Mouse (Mus musculus) CD4-positive, CD25-positive, alpha-beta regulatory T cell, adult 2 months (primary cell): ENCODE measurements around the gene Polr2m.

Experiments
- DNase-seq: peaks from one replicate; pipeline ENCODE4 v3.0.0-alpha.2; 2012; ENCODE audit warnings: low read depth, low spot score

Polr2m gene

GRCm38 (mm10) chr9:71485475-71486094, at the start of gene Polr2m:
TSS of gene Polr2m (minus strand) at chr9:71485935.
- peak; percentile 95 for DNase-seq

GRCm38 (mm10) chr9:71535036-71535435, 49.3 kb upstream of the Polr2m start:
- no peak for DNase-seq

- DNase-seq: peak; percentile 7
Measured at GRCm38 (mm10) chr9:71529960-71530359, 44.2 kb upstream of the Polr2m start.

- DNase-seq: no peak
Measured at GRCm38 (mm10) chr9:71527438-71527837, 41.7 kb upstream of the Polr2m start.

GRCm38 (mm10) chr9:71523901-71524300, 38.2 kb upstream of the Polr2m start:
- no peak for DNase-seq

GRCm38 (mm10) chr9:71519836-71520235, 34.1 kb upstream of the Polr2m start:
- no peak for DNase-seq

GRCm38 (mm10) chr9:71517487-71517886, 31.8 kb upstream of the Polr2m start:
- no peak for DNase-seq

GRCm38 (mm10) chr9:71515862-71516261, 30.1 kb upstream of the Polr2m start:
- DNase-seq: no peak

- DNase-seq: no peak
Measured at GRCm38 (mm10) chr9:71513566-71513965, 27.8 kb upstream of the Polr2m start.

GRCm38 (mm10) chr9:71512899-71513298, 27.2 kb upstream of the Polr2m start:
- DNase-seq: no peak

- DNase-seq: no peak
Measured at GRCm38 (mm10) chr9:71498391-71499182, 12.9 kb upstream of the Polr2m start.

GRCm38 (mm10) chr9:71496637-71497036, 10.9 kb upstream of the Polr2m start:
- no peak for DNase-seq

GRCm38 (mm10) chr9:71493771-71494170, 8.0 kb upstream of the Polr2m start:
- DNase-seq: no peak

- no peak for DNase-seq
Measured at GRCm38 (mm10) chr9:71492296-71493025, 6.7 kb upstream of the Polr2m start.

GRCm38 (mm10) chr9:71490076-71490475, 4.3 kb upstream of the Polr2m start:
- DNase-seq: no peak

- DNase-seq: no peak
Measured at GRCm38 (mm10) chr9:71486127-71486526, 392 bp upstream of the Polr2m start.

- no peak for DNase-seq
Measured at GRCm38 (mm10) chr9:71484871-71485474, 762 bp downstream of the Polr2m start.

GRCm38 (mm10) chr9:71483872-71484271, 1.9 kb downstream of the Polr2m start:
- DNase-seq: peak; percentile 48

GRCm38 (mm10) chr9:71480305-71480704, 5.4 kb downstream of the Polr2m start:
- DNase-seq: no peak

GRCm38 (mm10) chr9:71479413-71479812, 6.3 kb downstream of the Polr2m start:
- DNase-seq: no peak

GRCm38 (mm10) chr9:71478596-71478995, 7.1 kb downstream of the Polr2m start:
- no peak for DNase-seq

GRCm38 (mm10) chr9:71476601-71477000, 9.1 kb downstream of the Polr2m start:
- no peak for DNase-seq
